Mouse (Mus musculus) embryo, embryonic 11 days (tissue): Measurements from ENCODE around the gene Apc2.
"Not testable (repeated sequence)": the region's sequence is repeated elsewhere in the genome, so short reads cannot be mapped to it uniquely, and the experiment has no call there.

Experiments used
- DNase-seq: peaks from one replicate; pipeline ENCODE4 v3.0.0-alpha.2; 2015

Apc2 gene

GRCm38 (mm10) chr10:80323261-80324119 is 27.7 kb downstream of the Apc2 start:
- peak; percentile 69 for DNase-seq

DNA sequence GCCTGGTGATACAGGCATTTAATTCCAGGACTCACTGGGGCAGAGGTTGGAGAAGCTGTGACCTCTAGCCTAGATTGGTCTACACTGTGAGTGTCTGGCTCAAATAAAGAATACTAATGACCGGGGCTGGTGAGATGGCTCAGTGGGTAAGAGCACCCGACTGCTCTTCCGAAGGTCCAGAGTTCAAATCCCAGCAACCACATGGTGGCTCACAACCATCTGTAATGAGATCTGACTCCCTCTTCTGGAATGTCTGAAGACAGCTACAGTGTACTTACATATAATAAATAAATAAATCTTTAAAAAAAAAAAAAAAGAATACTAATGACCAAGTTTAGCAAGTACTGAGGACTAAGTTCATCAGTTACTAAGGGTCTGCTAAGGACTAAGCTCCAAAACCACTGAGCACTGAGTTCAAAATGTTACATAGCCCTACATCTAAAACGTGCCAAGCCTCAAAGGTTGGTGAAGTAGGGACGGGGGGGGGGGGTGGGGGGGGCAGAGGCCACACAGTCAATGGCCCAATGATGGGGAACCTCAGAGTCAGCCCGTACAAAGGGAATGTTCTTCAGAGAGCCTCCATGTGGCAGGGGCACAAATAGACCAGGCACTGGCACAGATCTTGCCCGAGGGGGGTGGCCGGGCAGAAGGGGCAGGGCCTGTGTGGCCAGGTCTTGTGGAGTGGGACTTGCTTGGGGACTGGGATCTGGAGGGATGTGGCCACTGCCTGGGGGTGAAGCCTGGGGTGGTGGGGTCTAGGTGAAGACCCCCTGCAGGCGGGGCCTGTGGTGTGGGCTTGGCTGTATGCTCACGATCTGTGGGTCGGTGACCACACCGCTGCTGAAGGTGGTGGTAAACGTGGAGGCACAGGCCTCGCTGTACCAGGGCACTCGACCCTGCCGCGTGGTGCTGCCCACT is 28.6 kb downstream of the Apc2 start:
- DNase-seq, result no peak

DNA sequence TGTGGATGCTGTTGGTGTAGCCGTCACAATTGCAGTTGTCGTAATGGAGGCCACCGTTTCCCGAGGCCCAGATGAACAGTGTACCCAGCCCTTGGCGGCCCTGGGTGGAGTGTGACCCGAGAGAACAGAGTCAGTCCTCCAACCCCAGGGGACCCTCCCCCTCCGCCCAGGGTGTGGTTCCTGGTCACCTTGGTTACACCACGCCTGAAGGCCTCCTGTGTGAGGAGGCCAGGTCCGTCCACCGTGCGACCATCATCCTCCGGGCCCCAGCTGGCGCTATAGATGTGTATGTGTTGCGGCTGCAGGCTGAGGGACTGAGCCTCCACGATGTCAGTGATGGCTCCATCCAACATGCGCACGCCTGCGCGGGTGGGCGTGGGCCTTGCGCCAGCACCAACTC is 29.3 kb downstream of the Apc2 start:
- no peak for DNase-seq

GRCm38 (mm10) chr10:80329273-80330081 is 33.7 kb downstream of the Apc2 start, which contains the start of the genes Pcsk4 and Reep6:
TSS of gene Pcsk4 (minus strand) at chr10:80329498.
TSS of gene Reep6 (plus strand) at chr10:80329953.
- DNase-seq, result peak; percentile 98

DNA sequence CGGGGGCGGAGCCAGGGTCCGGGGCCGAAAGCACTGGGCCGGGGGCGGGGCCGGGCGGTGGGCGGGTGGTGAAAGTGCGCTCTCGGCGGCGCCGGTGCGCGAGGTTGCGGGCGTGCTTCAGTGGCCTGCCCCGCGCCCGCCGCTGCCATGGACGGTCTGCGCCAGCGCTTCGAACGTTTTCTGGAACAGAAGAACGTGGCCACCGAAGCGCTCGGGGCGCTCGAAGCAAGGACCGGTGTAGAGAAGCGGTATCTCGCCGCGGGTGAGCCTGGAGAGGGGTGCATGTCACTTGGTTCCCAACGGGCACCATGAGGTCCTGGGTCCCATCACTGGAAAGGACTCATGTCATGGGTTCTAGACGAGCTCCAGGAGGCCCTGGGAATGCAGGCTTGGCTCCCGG is 34.3 kb downstream of the Apc2 start:
- DNase-seq, result no peak

DNA sequence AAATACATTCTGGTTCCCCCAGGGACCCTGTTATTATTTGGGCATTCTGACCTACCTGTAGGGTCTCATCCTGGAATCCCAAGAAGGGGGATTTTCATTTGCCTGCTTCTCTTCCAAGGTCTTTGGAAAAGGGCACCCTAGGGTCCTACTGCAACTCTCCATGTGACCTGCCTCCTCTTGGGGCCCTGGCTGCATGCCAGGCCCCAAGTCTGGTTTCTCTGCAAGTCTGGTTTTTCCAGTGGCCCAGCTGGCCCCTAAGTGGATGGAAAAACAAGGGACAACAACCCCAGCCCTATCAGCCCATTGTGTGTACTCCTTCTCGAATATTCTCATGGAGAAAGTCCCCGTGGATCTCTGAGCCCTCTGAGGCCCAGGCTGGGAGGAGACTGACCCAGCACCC is 35.1 kb downstream of the Apc2 start:
- no peak for DNase-seq

DNA sequence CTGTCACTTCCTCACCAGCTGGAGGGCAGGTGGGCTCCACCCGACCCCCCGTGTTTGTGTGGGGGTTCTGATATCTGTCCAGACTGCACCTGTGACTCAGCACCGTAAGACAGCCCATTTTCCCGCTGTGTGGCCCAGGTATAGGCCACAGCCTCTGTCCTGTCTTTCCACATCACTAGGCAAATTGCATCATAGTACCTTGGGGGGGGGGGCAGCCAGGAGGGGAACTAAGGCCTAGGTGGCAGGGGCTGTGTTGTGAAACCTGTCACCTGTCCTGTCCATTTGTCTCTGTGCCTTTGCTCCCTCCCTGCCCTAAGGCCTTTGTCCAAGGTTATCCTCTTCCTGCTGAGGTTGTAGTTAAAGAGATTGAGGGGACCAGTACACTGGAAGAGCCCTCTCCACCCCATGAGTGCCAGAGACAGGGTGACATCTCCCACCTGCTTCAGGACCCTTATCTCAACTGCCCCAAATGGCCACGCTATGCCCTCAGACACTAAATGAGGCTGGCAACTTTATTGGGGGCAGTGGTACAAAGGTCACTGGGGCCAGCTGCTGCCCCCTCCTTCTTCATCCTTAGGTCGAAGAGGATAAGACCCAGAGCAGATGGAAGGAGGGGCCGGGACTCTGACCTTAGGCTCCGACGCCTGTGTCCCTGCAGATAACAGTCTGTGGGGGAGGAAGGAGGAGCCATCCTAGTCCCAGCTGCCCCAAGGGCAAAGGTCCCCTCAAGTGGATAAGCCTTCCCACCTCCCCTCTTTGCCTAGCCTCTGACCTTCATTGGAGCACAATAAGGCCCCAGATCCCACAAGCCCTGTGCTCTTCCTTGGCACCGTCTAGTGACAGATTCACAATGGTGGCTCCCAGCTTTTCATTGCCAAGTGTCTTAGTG is 36.1 kb downstream of the Apc2 start:
- DNase-seq, result no peak

DNA sequence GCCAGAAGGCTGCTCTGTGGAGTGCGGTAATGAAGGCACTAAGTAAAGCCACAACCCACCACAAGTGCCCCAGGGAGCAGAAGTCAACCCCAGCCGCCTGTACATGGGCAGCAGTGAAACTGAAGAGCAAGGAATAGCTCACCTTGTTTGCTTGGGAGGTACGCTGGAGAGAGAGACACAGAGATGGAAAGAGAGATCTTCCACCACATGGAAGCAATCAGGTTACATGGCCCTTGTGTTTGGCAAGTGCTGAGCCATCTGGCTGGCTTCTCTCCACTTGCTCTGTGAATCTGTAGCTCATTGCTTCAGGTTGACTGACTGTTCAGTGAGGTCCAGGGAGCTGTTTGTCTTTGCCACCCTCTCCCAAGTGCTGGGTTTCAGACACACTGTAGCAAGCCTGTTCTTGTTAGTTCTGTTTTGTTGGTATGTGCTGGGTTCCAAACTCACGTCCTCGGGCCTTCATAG is 36.8 kb downstream of the Apc2 start:
- no peak for DNase-seq

DNA sequence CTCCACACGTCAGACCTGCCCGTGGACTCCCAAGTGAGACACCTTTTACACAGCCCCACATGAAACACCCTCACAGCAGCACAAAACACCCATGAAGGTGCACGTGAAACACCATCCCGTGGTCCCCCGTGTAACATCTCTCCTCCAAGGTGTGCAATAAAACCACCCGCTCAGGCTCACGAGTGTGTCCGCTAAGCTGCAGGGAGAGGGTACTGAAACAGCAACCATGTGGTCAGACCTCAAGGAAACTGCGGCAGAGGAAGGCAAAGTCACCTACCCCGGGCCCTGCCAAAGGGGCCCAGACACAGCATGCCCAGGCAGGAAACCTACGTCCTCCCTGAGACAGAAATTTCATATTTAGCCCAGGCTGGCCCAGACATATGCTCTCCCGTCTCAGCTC is 40.5 kb downstream of the Apc2 start:
- no peak for DNase-seq

- DNase-seq, result peak; percentile 89
Observed at GRCm38 (mm10) chr10:80339941-80340750, 44.4 kb downstream of the Apc2 start.

DNA sequence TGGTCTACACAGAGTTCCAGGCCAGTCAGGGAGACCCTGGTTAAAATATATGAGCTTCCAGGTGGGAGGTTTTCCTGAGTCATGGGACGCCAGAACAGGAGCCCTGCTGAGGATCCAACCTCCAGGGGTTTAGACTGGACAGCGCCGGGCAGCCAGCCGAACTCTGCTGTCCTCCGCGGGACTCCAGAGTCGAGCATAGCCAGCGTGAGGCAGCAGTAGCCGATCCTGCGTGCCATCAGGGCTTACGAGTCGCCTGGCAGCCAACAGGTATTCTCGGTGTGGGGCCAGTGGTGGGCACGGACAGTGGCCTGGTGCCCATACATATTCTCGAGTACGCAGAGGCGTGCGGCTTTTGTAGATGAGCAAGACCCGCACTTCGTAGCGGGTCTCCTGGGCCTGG is 45.2 kb downstream of the Apc2 start:
- DNase-seq, result no peak

DNA sequence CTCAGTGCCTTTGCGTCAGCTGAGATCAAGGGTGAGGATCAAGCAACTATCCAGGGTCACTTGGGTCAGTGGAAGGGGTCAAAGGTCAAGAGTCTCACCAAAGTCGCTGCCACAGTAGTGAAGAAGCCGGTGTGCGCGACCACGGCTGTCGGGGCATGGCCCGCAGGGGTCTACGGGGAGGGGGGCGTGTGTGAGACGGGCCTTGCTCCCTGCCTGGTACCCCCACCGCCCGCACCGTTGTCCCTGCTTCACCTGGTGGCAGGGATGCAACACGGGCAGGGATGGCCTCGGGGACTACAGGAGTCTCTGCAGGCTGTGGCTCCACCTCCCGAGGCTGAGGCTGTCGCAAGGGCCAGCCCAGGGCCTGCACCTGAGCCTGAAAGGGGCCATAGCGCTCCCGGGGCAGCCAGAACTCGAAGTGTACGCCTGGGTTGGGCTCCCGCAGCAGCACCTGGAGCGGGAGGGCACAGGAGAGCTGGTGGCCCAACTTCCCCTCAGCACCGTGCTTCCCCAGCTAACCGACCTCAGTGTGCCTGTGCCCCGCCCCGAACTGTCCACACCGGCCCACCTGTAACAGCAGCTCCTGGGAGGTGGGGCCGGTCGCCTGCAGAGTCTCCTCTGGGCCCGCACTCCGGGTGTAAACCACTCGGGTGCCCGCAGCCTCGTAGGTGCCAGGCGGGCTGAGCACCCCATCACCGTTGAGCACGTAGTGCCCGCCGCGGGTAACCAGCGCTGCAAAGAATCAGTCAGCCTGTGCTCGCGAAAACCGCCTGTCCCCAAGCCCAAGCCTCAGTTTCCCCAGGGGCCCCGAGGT is 45.9 kb downstream of the Apc2 start:
- DNase-seq, result no peak

DNA sequence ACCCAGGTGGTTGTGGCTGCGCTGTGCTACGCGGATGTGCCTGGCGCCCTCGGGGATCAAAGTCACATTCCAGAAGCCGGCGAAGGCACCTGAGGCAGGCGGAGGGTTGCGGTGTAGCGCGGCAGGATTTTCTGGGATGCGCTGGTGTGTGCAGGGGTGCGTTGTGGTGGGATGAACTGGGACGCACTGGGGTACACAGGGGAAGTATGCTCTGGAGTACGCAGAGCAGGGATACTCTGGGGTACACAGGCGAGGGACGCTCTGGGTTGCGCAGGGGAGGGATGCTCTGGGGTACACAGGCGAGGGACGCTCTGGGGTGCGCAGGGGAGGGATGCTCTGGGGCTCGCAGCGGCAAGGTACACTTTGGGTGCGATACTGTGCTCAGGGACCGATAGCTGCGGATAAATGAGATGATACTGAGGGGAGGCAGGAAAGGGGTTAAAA is 46.5 kb downstream of the Apc2 start:
- DNase-seq, result no peak

- DNase-seq, result peak; percentile 89
Observed at GRCm38 (mm10) chr10:80342749-80343424, 47.1 kb downstream of the Apc2 start.

- DNase-seq, result no peak
Observed at GRCm38 (mm10) chr10:80343425-80343895, 47.7 kb downstream of the Apc2 start.

GRCm38 (mm10) chr10:80344131-80344661 is 48.4 kb downstream of the Apc2 start:
- DNase-seq, result no peak

GRCm38 (mm10) chr10:80345122-80345521 is 49.3 kb downstream of the Apc2 start:
- no peak for DNase-seq

DNA sequence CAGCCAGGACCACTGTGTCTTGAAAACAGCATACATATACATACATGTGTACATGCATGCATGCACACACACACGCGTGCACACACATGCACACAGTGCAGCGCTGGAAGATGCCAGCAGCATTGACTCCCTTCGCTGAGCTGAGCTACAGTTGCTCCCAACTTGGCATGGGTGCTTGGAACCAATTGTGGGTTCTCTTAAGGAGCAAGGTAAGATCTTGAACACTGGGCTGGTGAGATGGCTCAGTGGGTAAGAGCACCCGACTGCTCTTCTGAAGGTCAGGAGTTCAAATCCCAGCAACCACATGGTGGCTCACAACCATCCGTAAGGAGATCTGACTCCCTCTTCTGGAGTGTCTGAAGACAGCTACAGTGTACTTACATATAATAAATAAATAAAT is 50.2 kb downstream of the Apc2 start:
- DNase-seq, result not testable (repeated sequence)

DNA sequence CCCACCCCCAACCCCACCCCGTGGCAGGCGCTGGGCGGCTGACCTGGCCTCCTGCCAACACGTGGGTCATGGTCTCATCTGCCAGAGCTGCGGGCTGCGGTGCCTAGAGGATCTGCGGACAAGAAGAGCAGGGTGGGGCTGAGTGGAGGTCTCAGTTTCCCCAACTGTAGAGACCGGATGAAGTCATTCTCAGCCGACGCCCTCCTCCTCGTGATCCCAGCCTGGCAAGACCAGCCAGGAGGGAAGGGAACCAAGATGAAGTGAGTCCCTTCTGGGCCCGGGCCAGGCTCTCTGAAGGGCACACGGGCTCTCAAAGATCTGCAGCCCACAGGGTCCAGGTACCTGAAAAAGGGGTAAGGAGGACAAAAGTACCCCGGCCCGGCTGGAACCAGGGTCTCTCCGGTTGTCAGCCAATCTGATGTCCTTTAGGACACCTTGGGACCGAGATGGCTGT is 51.8 kb downstream of the Apc2 start:
- no peak for DNase-seq
